Mouse (Mus musculus) hindbrain, embryonic 11.5 days (tissue): ENCODE measurements at regions not wholly inside any gene's neighbourhood (a gene's known extent, or its start where the extent isn't known, plus 50 kb on each side); places are given as distances from the start of the nearest gene placed in this dataset.

Source experiments
- ATAC-seq: fragments of 200-750 bp; cut with Nextera tagmentation; 2 replicates; pipeline ENCODE4 v1.8.0; 2017; ENCODE audit warnings: mild to moderate bottlenecking, moderate TSS enrichment, moderate library complexity; ENCODE audit not compliant: low FRiP score
- DNase-seq: peaks from one replicate; pipeline ENCODE4 v3.0.0-alpha.2; 2015; ENCODE audit warnings: low spot score
- H3K27ac ChIP-seq: fragments of 300-500 bp; sonication (generic); 2 replicates; pipeline ENCODE4 v1.5.1; 2014; ENCODE audit warnings: mild to moderate bottlenecking, low read depth, low read length
- H3K27me3 ChIP-seq: fragments of 300-500 bp; sonication (generic); 2 replicates; pipeline ENCODE4 v1.6.1; 2014; ENCODE audit warnings: mild to moderate bottlenecking, low read length, moderate library complexity, mixed read lengths; ENCODE audit not compliant: control insufficient read depth, insufficient read depth
- H3K36me3 ChIP-seq: fragments of 300-500 bp; sonication (generic); 2 replicates; pipeline ENCODE4 v1.6.1; 2014; ENCODE audit warnings: mild to moderate bottlenecking, low read length, moderate library complexity, mixed read lengths; ENCODE audit not compliant: control insufficient read depth, insufficient read depth
- H3K4me1 ChIP-seq: fragments of 300-500 bp; sonication (generic); replicated peaks from 2 replicates; pipeline ENCODE4 v1.6.1; 2014; ENCODE audit warnings: low read length, mixed read lengths; ENCODE audit not compliant: control insufficient read depth, insufficient read depth
- H3K4me2 ChIP-seq: fragments of 300-500 bp; sonication (generic); replicated peaks from 2 replicates; pipeline ENCODE4 v1.6.1; 2014; ENCODE audit warnings: mild to moderate bottlenecking, low read depth, low read length
- H3K4me3 ChIP-seq: fragments of 300-500 bp; sonication (generic); 2 replicates; pipeline ENCODE4 v1.5.1; 2014; ENCODE audit warnings: low read depth, low read length
- H3K9ac ChIP-seq: fragments of 300-500 bp; sonication (generic); 2 replicates; pipeline ENCODE4 v1.6.1; 2014; ENCODE audit warnings: low read depth, low read length
- H3K9me3 ChIP-seq: fragments of 300-500 bp; sonication (generic); 2 replicates; pipeline ENCODE4 v1.6.1; 2016; ENCODE audit warnings: low read length; ENCODE audit not compliant: control insufficient read depth
- WGBS: fragments of 180-500 bp; shearing (Covaris S2); extraction: QIAGEN DNeasy Blood & Tissue Kit; methylation state at CpG from one replicate; pipeline ENCODE4 v1.1.7; 2014; 5-methylcytosine and 5-hydroxymethylcytosine counted together

DNA sequence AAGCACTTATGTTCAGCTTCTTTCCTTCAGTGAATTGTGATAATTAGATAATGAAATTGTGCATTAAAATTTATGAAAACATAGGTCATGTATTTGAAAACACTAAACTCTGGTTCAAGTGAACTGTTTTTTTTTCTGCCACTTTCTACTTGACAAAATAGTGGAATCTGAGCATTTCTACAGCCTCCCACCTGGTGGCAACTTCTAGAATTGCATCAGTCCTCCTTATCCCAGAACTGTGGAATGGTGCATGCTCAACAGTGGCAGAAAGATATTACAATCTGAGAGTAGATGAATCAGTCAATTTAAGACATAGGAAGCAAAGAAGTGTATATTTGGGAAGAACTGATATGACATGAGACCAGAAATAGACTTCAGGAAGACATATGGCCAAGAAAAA, 84.1 kb upstream of the Gm28269 start:
- Histone ChIP-seq H3K27ac (no peak overlapping the region), H3K4me2 (no peak overlapping the region), H3K36me3 (no peaks in the 10 kb centered on the region), H3K9me3 (no peaks in the 10 kb centered on the region), H3K4me3 (no peak overlapping the region), H3K27me3 (no peaks in the 10 kb centered on the region), H3K4me1 (no peaks in the 10 kb centered on the region), H3K9ac (no peak overlapping the region)
- DNase-seq (peak; percentile 23), ATAC-seq (no peak)

DNA sequence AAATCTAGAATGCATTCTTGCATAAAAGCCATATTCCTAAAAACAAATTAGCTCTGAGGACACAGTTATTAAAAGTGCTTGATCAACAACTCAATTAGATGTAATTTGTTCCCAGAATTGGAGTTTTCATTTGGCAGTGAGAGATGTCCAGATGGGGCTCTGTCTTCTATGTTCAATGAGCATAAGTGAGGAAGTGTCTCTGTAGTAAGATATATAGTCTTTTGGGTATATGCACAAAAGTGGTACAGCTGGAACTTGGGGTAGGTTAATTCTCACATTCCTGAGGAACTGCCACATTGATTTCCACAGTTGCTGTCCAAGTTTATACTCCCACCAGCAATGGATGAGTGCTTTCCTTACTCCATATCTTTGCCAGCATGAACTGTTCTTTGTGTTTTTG, 64.3 kb upstream of the Gm28269 start:
- H3K4me1 ChIP-seq: no peaks in the 10 kb centered on the region
- H3K27me3 ChIP-seq: no peaks in the 10 kb centered on the region
- ATAC-seq (no peak), DNase-seq (no peak)
- no peak overlapping the region for H3K9ac ChIP-seq
- H3K36me3 ChIP-seq: no peaks in the 10 kb centered on the region
- H3K27ac ChIP-seq: no peak overlapping the region
- no peaks in the 10 kb centered on the region for H3K9me3 ChIP-seq
- no peak overlapping the region for H3K4me2 ChIP-seq
- H3K4me3 ChIP-seq: no peak overlapping the region

DNA sequence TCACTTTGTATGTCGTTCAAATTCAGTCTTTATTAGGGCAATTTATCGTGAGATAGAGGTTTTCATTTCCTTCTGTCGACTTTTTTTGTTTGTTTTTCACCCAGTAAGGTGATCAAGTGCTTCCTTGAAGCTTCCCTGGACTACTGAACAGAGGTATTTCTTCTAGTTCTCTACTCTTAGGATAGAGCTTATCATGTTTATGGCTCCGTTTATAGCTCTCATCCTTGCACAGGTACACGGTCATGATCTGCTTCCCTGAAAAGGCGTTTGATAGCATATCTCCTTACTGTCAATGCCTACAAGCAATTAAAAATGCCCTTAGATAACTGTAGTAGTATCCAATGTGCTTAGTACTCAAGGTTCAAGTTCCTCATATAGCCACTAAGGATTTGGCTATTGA, 56.9 kb upstream of the Gm28269 start:
- H3K4me2 ChIP-seq: no peak overlapping the region
- DNase-seq: no peak
- no peaks in the 10 kb centered on the region for H3K36me3 ChIP-seq
- no peak for ATAC-seq
- H3K4me1 ChIP-seq: no peaks in the 10 kb centered on the region
- no peak overlapping the region for H3K4me3 ChIP-seq
- no peaks in the 10 kb centered on the region for H3K27me3 ChIP-seq
- H3K27ac ChIP-seq: no peak overlapping the region
- H3K9me3 ChIP-seq: no peaks in the 10 kb centered on the region
- WGBS: 84% methylated on average over 6 of the region's 6 CpGs
- no peak overlapping the region for H3K9ac ChIP-seq
